Mouse (Mus musculus) thymus, adult 18-20 months (tissue): ENCODE data around the gene Tent4b.

Experiments used
- DNase-seq, 2 experiments: peaks; one replicate each; pipeline ENCODE4 v3.0.0; 2022; ENCODE audit warnings: mixed read lengths in 2 of 2

Tent4b gene

DNA sequence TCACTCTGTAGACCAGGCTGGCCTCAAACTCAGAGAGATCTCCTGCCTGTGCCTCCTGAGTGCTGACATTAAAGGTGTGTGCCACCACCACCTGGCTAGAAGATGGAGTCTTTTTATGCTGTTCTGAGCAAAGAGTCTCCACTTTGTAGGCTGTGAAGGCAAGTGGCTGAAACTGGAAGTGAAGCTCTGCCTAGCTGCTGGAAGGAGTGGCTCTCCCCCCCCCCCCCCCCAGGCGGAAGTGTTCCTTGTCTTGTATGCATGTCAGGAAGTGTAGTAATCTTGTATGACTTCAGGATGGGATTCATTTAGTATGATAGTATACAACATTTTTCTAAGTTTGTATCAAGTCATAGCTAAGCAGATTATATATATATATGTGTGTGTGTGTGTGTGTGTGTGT is 29.8 kb downstream of the Tent4b start:
- DNase-seq: no peak

DNA sequence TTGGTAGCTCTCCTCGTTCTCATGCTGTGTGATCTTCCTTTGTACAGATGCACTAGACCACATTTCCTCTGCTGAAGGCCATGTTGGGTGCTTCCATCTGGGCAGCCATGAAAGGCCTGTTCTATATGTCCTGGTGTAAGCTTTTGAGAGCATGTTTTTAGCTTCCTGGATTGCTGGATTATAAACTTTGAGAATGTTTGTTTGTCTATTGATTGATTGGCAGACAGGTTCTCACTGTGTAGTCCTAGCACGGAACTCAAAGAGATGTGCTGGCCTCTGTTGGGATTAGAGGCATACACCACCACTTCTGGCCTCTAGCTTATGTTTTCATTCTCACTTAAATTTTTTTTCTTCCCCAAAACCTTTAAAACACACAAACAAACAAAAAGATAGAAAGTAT is 37.7 kb downstream of the Tent4b start:
- no peak for DNase-seq

DNA sequence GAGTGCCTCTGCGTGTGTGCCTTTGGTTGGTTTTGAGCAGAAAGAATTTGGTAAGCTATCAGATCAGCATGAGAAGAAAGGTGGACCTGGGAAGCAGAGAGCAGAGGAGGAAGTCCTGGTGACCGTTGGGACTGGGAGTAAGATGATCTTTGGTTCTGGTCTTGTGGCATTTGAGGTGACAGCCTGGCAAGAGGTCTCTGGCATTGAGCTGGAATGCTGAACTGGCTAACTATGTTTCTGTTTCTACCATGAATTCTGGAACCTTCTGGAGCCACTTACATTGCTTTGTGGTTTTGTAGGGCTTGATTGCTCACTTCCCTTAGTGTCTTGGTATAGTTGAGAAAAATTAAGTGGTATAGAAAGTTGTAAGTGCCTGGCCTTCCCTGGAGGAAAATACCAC is 38.6 kb downstream of the Tent4b start:
- no peak for DNase-seq

DNA sequence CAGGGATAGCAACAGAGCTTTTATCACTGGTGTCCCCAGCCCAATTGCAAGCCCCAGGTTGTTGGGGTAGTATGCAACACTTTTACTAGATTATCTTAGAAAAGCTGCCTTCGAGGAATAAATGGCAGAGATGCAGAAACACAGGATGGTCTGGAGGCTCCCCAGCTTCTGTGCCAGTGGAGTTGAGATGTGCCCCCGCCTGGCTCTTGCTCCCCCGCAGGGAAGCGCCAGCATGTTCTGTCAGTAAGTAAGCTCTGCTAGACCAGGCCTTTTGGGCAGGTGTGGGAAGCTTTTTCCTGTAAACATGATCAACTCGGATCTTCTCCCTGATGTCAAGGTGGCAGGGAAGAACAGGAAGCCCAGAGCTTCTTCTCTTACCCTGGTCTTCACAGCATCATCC is 40.3 kb downstream of the Tent4b start:
- no peak for DNase-seq

DNA sequence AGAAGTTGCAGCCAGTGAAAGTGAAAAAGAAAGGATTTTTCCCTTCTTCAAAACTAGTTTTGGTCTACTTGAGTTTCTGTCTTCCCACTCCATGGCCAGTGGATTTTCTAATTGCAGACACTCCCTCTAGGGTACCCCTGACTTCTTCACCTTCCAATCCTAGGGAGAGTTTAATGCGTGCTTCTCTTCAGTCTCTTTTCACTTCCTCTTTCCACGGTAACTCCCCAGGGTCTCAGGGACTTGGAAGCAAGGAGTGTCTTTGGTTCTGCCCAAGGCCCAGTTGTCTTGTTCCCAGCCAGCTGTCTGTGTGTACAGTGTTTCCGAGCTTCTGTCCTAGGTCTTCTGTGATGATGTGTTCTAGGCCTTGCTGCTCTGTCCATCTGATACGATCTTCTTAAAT is 42.9 kb downstream of the Tent4b start:
- DNase-seq: no peak

DNA sequence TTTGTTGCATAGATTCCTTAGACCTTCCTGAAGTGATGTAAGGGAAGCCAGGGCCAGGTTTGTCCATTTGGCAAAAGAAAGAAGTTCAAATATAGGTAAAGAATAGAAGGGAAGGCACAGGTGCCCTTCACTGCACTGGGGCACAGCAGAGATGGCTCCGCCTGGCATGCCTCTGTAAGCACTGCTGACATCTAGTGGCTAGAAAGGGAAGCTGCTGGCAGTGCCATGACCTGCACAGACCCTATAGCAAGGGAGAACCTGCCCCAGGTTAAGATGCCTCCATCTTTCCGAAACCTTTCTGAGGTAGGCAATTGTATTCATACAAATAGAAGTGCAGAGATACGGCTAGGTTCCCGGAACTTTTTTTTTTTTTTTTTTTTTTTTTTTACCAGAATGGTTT is 45.3 kb downstream of the Tent4b start:
- peak; percentile 26 to 29 for DNase-seq

DNA sequence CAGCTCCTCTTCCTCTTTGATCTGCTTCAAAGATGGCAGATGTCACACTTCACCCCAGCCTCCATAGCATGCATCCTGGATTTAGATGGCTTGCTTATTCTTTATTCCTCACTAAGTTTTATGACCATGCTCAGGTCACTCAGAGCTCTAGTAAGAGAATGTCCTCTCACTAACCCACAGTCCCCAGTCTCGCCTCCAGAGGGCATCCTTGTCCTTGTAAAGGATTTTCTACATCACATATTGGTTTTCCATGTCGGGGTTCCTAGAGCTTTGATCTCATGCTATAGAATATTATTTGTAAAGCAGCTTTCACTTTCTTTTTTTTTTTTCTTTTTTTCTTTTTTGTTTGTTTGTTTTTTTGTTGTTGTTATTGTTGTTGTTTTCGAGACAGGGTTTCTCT is 53.8 kb downstream of the Tent4b start:
- peak in 1 of 2 experiments; percentile 25 for DNase-seq

DNA sequence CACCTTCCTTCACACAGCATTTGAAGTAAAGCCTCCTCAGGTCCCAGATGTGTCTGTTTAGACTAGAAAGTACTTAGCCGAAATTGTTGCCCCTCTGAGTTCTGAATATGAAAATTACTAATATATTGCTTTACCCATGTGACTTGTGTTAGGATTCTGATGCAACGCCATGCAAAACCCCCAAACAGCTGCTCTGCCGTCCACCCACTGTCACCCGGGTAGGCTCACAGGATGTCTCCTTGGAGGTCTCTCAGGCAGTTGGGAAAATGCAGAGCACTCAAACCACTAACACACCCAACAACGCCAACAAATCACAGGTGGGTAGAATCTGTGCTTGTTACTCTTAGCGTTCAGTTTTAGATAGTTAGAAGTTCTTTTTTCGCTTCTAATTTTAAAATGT is 55.9 kb downstream of the Tent4b start:
- DNase-seq: no peak

DNA sequence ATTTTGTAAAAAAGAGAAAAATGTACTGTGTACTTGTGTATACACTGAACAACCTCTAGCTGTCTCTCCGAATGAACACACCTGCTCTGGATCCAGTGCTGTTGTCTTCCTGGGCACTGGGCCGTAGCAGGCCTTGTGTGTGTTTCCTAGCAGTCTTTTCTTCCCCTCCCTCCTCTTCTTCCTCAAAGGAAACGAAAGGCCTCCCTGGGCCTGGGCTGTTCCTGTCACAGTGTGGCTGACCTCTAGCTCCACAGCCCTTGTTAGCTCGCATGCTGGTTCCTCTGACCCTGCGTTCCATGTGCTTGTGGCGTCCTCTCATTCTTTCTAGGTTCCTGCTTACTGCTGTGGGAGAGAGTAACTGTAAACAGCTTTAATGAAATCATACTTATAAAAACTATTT is 59.0 kb downstream of the Tent4b start:
- no peak for DNase-seq

DNA sequence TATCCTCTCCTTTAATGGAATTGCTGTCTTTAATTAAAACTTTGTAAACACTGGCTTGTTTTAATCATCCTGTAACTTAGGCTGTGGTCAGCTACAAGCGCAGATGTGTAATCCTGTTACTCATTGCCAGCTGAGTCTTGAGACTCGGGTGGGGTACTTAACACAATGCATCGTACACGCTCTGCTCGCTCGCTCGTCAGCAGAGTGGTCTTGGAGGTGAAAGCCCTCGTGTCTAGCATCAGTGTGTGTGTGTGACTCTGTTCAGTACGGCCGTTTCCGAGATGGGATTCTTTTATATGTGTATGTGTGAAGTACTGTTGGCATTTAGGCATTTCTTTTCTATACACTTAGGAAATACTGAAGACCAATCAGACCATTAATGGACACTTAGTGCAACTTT is 59.5 kb downstream of the Tent4b start:
- no peak for DNase-seq

DNA sequence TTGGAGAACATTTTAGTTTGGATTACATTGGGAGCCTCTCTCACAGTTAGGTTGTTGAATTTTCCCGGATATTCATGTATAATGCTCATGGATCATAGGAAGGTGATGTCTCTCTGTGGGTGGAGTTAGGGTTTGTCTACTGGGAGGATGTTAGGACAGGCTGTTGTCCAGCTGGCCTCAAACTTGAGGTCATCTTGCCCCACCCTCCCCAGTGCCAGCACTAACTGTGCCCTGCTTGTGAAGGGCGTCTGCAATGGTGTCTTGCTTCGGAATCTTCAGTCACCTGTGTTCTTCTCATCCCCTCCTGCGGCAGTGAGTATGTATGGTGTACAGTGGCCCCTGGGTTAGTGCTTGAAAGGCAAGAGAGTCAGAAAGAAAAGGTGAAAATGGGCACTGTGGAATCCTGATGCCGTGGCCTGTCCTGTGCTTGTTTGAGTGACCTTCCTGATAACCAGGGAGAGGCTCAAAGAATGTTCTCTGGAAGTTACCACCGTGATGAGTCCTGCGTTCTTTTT is 61.5 kb downstream of the Tent4b start:
- no peak for DNase-seq

DNA sequence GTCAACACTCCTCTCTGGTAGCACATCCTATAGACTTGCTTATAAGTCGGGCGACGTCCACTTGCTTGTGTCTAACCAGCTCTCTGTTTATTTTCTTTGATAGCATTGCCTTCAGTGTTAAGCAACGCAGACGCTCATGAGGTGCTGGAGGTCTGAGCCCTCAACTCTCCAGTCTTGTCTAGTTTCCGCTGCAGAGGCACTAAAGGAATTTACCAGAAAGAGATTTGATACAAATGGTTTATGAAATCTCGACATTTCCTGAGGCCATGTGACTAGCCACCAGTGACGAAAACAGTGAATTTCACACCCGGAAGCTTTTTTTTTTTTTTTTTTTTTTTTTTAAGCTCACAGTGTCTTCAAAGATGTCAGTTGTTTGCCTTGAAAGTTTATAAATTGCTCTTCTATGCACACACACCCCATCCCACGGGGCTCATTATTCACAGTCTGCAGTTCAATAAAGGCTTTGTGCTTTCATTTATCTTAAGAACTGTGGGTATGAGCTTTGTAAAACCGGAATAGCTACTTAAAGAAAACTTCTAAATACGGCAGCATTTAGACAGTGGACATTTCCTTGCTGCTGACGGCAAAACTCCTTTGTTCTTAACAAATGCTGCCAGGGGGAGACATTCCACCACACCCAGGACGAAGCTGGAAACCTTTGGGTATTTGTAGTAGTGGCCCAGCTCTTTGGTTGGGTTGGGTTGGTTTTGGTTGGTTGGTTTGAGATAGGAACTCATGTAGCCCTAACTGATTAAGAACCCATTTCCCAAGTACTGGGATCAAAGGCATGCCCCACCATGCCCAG is 64.0 kb downstream of the Tent4b start:
- DNase-seq: no peak

DNA sequence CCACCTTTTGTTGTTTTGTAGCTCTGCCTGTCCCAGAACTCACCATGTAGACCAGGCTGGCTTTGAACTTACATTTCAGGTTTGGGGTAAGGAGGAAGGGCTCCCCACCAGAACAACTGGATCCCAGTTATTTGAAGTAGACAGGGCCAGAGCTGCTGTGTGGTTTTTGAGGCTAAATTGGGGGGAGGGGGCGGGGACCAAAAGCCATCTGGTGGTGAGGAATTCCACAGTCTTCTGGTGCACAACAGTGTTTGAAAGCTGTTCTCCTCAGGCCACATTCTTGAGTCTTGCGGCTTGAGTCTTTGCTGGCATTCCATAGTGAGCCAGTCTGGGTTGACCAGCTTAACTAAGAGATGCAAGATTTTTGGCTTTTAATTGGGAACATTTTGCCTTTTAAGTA is 66.5 kb downstream of the Tent4b start:
- no peak for DNase-seq

DNA sequence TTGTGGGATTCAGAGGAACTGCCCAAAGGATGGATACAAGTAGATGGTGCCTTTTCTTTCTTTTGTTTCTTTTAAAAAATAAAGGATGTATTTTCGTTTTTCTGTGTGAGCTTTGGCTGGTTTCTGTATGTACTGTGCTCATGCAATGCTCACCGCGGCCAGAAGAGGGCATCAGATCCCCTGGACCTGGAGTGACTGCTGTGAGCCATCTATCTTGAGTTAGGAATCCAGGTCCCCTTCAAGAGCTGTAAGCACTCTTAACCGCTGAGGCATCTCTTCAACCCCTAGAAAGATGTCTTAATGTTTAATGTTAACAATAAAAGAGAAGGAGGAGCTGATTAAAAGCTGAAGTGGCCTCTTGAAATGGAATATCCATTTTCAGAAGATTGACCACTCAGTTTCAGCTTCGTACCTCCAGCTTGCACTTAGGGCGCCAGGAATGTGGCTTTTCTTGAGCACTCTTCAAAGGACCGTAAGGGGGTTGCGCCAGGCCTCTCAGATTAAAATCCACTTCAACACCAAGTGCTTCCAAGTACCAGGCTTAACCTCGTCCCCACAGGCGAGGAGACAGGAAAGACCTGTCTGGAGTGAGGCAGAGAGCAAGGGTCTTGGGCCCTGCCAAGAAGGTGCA is 67.3 kb downstream of the Tent4b start:
- DNase-seq: peak in 1 of 2 experiments; percentile 45

DNA sequence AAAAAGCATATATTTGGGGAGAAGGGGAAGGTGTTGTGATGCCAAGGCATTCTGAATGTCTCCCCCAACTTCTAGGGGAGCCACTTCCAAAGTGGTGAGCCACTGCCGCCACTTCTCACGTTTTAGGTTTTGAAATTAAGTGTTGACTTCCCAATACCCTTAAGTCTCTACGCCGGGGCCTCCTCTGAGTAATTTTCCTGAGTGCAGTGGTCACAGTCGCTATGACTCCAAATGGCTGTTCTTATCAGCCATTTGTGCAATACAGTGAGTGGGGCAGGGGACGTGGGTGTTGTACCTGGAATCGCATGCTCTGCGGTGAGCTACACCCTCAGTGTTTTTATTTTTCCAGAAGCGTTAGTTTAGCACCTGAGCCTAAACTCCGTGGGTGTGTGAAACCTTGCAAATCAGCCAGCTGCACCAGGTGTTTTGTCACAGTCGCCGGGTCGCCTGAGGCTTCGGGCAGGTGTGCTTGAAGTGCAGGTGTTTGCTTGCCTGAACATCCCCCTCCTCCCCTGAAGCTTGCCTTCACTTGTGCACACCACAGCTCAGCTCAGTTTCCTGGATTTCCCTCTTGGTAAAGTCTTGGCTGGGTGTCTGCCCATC is 67.9 kb downstream of the Tent4b start:
- no peak for DNase-seq

DNA sequence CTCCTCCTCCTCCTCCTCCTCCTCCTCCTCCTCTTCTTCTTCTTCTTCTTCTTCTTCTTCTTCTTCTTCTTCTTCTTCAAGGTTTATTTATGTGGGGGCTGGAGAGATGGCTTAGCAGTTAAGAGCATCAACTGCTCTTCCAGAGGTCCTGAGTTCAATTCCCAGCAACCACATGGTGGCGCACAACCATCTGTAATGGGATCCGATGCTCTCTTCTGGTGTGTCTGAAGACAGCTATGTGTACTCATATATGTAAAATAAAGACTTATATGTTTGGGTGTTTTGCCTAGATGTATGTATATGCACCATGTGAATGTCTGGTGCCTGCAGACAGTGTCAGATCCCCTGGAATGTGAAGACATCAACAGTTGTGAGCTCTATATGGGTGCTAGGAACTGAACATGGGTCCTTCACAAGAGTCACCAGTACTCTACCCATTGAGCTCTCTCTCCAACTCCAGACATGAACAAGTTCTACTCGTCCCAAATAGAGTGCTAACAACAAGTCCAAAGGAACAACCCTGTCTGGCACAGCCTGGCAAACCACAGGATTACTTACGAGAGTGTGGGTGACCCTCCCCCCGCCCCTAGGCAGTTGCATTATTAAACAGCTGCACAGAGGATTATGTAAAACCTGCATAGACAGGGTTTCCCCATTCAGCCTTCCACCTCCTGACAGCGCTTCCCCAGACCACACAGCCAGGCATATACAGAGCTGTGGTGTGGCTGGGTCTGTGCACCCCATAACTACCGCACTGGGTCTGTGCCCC is 70.3 kb downstream of the Tent4b start:
- DNase-seq: no peak

DNA sequence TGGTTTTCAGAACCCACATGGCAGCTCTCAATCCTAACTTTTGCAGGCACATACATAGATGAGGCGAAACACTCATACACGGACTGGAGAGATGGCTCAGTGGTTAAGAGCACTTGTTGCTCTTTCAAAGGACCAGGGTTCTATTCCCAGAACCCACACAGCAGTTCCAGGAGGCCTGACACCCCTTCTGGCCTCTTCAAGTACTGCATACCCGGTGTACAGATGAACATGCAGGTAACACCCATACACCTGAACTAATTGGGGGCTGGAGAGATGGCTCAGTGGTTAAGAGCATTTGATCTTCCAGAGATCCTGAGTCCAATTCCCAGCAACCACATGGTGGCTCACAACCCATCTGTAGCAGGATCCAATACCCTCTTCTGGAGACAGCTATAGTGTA is 71.1 kb downstream of the Tent4b start:
- no peak for DNase-seq

DNA sequence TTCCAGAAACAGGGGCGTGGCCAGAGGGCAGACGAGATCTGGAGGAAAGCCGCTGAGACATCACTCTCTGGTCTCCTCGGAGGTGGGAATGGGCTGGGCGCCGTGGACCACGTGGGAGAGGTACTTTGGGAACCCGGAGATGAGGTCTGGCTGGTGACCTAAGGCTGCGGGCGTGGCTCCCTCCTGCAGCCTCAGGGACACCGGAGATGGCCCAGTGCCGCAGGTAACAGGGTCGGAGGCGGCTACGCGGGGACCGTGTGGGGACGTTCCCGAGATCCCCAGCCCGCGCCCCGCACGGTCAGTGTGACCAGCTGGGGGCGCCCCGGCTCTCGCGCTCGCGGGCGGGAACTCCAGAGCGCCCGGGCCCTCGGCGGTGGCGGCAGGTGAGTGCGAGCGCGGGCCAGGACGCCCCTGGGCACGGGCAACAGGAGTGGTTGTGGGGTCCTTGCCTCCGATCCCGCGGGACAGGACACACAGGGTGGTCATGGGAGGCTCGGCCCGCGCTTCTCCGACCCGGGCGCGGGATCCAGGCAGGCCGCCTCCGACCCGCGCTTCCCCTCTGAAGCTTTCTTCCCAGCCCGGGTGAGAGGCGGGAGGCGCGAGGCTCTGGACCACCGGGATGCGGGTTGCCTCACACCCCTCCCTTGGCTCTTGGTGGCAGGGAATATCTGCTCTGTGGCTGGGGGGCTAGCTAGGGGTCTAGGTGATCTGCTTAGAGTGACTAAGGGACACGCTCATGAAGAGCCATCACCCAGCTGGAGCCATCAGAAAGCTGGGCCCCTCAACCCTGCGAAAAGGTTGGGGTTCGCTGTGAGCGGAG is 73.4 kb downstream of the Tent4b start, which contains the start of gene Adcy7:
Gene Adcy7 (plus strand): TSS at position 173 of the 820 bp plus-strand sequence.
- DNase-seq: peak in 1 of 2 experiments; percentile 36

DNA sequence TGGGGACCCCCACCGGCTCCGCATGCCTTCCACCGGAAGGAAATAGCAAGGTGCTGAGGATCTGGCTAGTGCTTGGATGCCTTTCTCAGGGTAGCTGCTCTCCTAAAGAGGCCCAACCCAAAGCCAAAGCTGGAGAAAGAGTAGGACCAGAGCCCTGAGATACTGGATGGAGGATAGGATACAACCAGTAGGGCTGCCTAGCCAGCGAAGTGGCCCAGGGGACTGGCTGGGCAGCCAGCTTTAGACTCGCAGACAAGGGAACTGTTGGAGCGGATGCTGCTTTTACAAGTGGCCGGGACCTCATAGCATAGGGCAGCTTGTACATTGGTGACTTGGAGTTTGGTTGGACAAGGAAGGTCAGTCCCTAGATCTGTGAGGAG is 74.0 kb downstream of the Tent4b start:
- DNase-seq: no peak

DNA sequence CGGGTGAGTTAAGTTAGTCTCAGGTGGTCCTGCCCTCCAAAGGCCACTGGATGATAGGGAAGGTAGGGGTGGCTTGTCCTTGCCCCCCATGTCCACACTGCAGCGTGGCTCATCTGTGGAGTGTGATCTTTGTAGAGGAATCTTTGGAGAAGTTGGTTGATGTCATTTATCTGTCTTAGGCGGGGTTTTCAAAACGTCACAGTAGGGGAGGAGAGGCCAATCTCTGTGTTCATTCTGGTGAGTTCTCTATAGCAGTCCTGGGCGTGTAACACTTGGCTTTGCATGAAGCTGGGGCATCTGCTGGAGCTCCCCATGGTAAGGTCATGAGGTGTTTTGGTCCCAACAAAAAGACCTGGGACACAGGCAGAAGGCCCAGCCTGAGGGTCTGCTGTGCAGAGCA is 75.1 kb downstream of the Tent4b start:
- no peak for DNase-seq

DNA sequence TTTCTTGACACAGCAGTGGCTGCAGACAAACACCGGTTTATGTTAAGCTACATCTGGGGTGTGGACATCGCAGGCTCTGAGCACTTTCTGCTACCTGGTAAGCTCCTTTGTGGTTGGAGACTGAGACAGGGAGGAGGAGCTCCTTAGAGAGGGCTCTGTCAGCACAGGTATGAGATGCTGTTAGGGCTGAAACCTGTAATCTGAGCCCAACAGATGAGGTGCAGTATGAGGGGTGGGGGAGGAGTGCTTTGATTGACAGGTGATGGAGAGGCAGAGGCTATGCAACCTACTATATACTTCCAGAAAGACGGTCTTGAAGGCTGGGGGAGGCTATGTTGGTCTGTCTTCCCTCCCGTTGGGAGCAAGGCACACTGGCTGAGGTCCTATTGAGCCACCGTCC is 80.2 kb downstream of the Tent4b start:
- DNase-seq: no peak

DNA sequence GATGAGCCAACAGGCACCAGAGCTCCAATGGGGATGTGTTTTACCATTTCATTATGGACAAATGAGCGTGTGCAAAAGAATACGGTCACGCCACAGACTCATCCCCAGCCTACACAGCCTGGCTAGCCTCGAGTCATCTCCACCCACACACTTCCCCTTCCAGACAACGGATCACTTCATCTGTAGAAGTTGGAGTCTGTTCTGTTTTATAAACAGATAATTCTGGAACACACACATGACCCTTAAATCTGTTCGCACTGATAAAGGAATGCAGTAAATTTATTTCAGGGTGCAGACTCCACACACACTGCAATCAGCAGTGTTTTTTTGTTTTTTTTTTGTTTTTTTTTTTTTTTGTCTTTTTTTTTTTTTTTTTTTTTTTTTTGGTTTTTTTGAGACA is 80.7 kb downstream of the Tent4b start:
- no peak for DNase-seq
